Mouse (Mus musculus): ENCODE results near the gene Antxr1. TPM values are rescaled to one million over a fixed set of nuclear protein-coding genes. Genes with fewer than 3 reads are reported as not detected.

The Antxr1 gene
- polyA plus RNA-seq (2014; fragmentation: Illumina TruSeq; extraction: RNeasy Lipid Tissue Mini Kit (QIAGEN cat#74804)) = 143 TPM

DNA sequence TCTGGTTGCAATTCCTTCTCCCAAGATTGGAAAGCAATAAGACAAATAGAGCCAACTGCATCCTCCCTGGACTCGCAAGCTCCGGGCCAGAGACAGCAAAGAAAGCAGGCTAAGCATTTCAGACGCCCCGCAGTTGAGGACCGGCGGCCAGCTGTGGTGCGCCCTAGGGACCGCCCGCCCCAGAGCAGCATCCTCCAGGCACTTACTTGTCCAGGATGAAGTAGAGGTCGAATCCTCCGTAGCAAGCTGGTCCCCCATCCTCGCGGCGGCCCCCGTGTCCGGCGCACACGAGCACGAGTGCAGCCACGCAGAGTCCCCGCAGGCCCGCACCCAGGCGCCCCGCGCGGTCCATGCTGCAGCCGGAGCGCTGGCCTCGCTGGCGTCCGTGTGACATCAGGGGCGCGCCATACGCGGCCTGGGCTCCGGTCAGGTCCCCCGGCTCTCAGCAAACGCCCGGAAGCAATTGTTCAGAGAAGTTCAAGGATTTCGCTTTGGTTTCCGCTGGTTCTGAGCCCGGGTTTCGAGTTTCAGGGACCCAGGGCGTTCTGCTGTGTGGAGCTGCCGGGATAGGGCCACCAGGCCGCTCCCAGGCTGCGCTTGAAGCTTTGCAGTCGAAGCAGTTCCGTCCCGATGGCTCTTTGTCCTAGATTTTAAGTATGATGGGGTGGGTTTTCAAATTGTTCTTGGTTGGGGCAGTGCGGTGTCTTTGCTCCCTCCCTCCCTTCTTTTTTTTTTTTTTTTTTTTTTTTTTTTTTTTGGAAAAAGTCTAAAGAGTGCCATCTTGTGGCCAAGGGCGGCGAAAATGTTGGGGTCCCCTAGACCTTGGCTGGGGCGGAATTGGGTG is at the start of gene Antxr1:
TSS of gene Antxr1 (minus strand) at position 731 of the 844 bp plus-strand sequence.

GRCm38 (mm10) chr6:87373057-87373456 is 37.4 kb upstream of the Antxr1 start, which contains the start of gene Gkn2:
Gene Gkn2 (plus strand): TSS chr6:87373357.

GRCm38 (mm10) chr6:87350829-87351228 is 15.2 kb upstream of the Antxr1 start, which contains the start of gene Gkn1:
Gene Gkn1 (minus strand): TSS chr6:87350942.

DNA sequence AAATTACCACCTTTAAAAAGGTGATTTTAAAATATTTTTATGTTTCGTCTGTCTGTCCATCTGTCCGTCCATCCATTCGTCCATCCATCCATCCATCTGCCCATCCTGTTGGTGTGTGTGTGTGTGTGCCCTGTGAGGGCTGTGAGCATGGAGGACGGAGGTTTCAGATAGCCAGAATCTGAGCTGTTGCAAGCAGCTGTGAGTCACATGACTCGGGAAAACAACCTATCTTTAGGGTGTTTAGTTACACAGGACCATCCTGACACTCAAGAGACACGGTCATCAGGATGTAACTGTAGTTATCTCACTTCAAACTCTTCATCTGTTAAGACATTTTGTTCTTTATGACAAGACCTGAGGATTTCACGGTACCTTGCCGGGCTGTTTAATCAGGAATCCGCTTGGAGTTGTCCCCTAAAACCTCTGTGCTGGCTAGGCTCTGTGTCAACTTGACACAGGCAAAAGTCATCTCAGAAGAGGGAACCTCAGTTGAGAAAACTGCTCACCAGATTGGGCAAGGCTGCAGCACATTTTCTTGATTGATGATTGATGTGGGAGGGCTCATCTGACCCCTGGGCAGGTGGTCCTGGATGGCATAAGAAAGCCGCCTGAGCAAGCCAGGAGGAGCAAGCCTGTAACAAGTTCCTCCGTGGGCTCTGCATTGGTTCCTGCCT is 231.4 kb downstream of the Antxr1 start, which contains the start of gene D6Ertd527e:
TSS of gene D6Ertd527e (plus strand) at position 624 of the 674 bp plus-strand sequence.

Other genes starting within 250 kb of the Antxr1 start
- gene D6Ertd527e, start 231.1 kb downstream of the Antxr1 start, polyA plus RNA-seq (2014; fragmentation: Illumina TruSeq; extraction: RNeasy Lipid Tissue Mini Kit (QIAGEN cat#74804)) = 5.7 TPM
- gene Gkn1, start 15.1 kb upstream of the Antxr1 start, polyA plus RNA-seq (2014; fragmentation: Illumina TruSeq; extraction: RNeasy Lipid Tissue Mini Kit (QIAGEN cat#74804)) = not detected
- gene Gkn2, start 37.5 kb upstream of the Antxr1 start, polyA plus RNA-seq (2014; fragmentation: Illumina TruSeq; extraction: RNeasy Lipid Tissue Mini Kit (QIAGEN cat#74804)) = not detected
- gene Gkn3, start 53.1 kb upstream of the Antxr1 start, polyA plus RNA-seq (2014; fragmentation: Illumina TruSeq; extraction: RNeasy Lipid Tissue Mini Kit (QIAGEN cat#74804)) = not detected
- not detected for gene Bmp10, start 93.2 kb upstream of the Antxr1 start, polyA plus RNA-seq (2014; fragmentation: Illumina TruSeq; extraction: RNeasy Lipid Tissue Mini Kit (QIAGEN cat#74804))
- gene Arhgap25, start 197.4 kb upstream of the Antxr1 start, polyA plus RNA-seq (2014; fragmentation: Illumina TruSeq; extraction: RNeasy Lipid Tissue Mini Kit (QIAGEN cat#74804)) = 1.4 TPM